In genomic region chr8:10825981-10826380, GRCm38 (mm10) we compare ENCODE assay signal across 26 mouse cellular contexts.
DNase-seq lines count a peak whose midpoint lies in the region; ATAC-seq and TF ChIP-seq lines count a peak whose summit lies in the region.
"Had no signal": no experiment of that assay in that cellular context is flagged by ENCODE, and none has a peak within 500 bp of the region (broad histone marks: within the 10 kb centered on the region; RNA-seq: fewer than 3 reads in every experiment).

No protein-coding gene starts in this region.

- no peaks in the 10 kb centered on the region for H3K9me3 ChIP-seq in embryonic facial prominence, embryonic 14.5 days (ENCODE audit: control insufficient read depth, low read length)
- no peaks in the 10 kb centered on the region for H3K9me3 ChIP-seq in embryonic facial prominence, embryonic 10.5 days
- H3K9me3 ChIP-seq in hindbrain, postnatal 0 days (ENCODE audit: low read length), result no peaks in the 10 kb centered on the region
- H3K9me3 ChIP-seq in hindbrain, embryonic 16.5 days (ENCODE audit: control insufficient read depth, low read length), result no peaks in the 10 kb centered on the region
- H3K9me3 ChIP-seq: embryonic facial prominence, embryonic 12.5 days; forebrain, embryonic 12.5 days; heart, embryonic 10.5 days; heart, embryonic 13.5 days; intestine, embryonic 15.5 days had no signal

- no peaks in the 10 kb centered on the region for H3K27me3 ChIP-seq in embryonic facial prominence, embryonic 14.5 days (replicated peaks; ENCODE audit: control insufficient read depth, insufficient read depth, low read length)
- H3K27me3 ChIP-seq in embryonic facial prominence, embryonic 10.5 days (replicated peaks; ENCODE audit: low read depth, poor library complexity, severe bottlenecking), result peaks cover 9% of the 10 kb centered on the region; the same call in 1 of the 2 replicates
- no peaks in the 10 kb centered on the region for H3K27me3 ChIP-seq in hindbrain, postnatal 0 days (ENCODE audit: insufficient read depth, low read length)
- H3K27me3 ChIP-seq in hindbrain, embryonic 16.5 days (replicated peaks; ENCODE audit: control insufficient read depth, insufficient read depth, low read length), result no peaks in the 10 kb centered on the region
- H3K27me3 ChIP-seq: embryonic facial prominence, embryonic 12.5 days; forebrain, embryonic 12.5 days; intestine, embryonic 15.5 days had no signal

- TF ChIP-seq CTCF in hindbrain, postnatal 0 days (IDR thresholded peaks at IDR 0.05; ENCODE audit: low read depth), result no peak

- ATAC-seq in embryonic facial prominence, embryonic 14.5 days (ENCODE audit: low read depth), result no peak
- ATAC-seq in hindbrain, postnatal 0 days, result peak; percentile 59; the same call in 1 of the 2 replicates
- ATAC-seq in hindbrain, embryonic 16.5 days, result no peak
- ATAC-seq: activated CD4-positive, CD25-positive, alpha-beta regulatory T cell, adult 4 months; CD4-positive, CD25-positive, alpha-beta regulatory T cell, adult 4 months; intestine, embryonic 15.5 days had no signal

- H3K27ac ChIP-seq in embryonic facial prominence, embryonic 14.5 days (replicated peaks; ENCODE audit: low read depth, low read length), result no peak overlapping the region
- H3K27ac ChIP-seq in embryonic facial prominence, embryonic 10.5 days (replicated peaks), result no peak overlapping the region
- H3K27ac ChIP-seq in hindbrain, postnatal 0 days, result no peak overlapping the region
- H3K27ac ChIP-seq in hindbrain, embryonic 16.5 days (ENCODE audit: low read depth, low read length), result no peak overlapping the region
- H3K27ac ChIP-seq: embryonic facial prominence, embryonic 12.5 days; forebrain, embryonic 12.5 days; heart, adult 2 months; heart, embryonic 10.5 days; heart, embryonic 13.5 days; hindbrain, embryonic 14.5 days; intestine, embryonic 15.5 days had no signal

- H3K36me3 ChIP-seq in embryonic facial prominence, embryonic 14.5 days (ENCODE audit: control insufficient read depth, insufficient read depth, low read length), result no peaks in the 10 kb centered on the region
- H3K36me3 ChIP-seq in embryonic facial prominence, embryonic 10.5 days (replicated peaks), result no peaks in the 10 kb centered on the region
- no peaks in the 10 kb centered on the region for H3K36me3 ChIP-seq in hindbrain, postnatal 0 days (ENCODE audit: insufficient read depth, low read length)
- H3K36me3 ChIP-seq in hindbrain, embryonic 16.5 days (ENCODE audit: control insufficient read depth, insufficient read depth, low read length), result no peaks in the 10 kb centered on the region
- H3K36me3 ChIP-seq: embryonic facial prominence, embryonic 12.5 days; forebrain, embryonic 12.5 days; heart, embryonic 10.5 days; heart, embryonic 13.5 days; intestine, embryonic 15.5 days had no signal

- H3K4me2 ChIP-seq in embryonic facial prominence, embryonic 14.5 days (ENCODE audit: low read depth, low read length), result no peak overlapping the region
- H3K4me2 ChIP-seq in hindbrain, postnatal 0 days (ENCODE audit: low read depth, low read length), result no peak overlapping the region
- H3K4me2 ChIP-seq in hindbrain, embryonic 16.5 days (ENCODE audit: low read length), result no peak overlapping the region
- H3K4me2 ChIP-seq: embryonic facial prominence, embryonic 12.5 days; forebrain, embryonic 12.5 days; heart, embryonic 13.5 days; hindbrain, embryonic 14.5 days; intestine, embryonic 15.5 days had no signal

- peak; percentile 17 for DNase-seq in embryonic facial prominence, embryonic 14.5 days (ENCODE audit: low spot score)
- no peak for DNase-seq in embryonic facial prominence, embryonic 10.5 days (ENCODE audit: low spot score)
- DNase-seq in hindbrain, postnatal 0 days (ENCODE audit: low spot score), result peak; percentile 24
- peak; percentile 67 for DNase-seq in Muller cell, postnatal 12 days (ENCODE audit: inconsistent ontology term)
- DNase-seq in retina, embryonic 14.5 days (ENCODE audit: low spot score), result peak; percentile 18
- DNase-seq in layer of hippocampus, adult 11-12 months (ENCODE audit: low spot score), result no peak
- DNase-seq: adrenal gland, adult 8-10 months; adrenal gland, postnatal 25 days; cerebellum, adult 11 months; cerebellum, adult 2 months; cerebellum, postnatal 14 days; gastrocnemius, postnatal 10 days; heart, postnatal 4 days; kidney, adult 11 months had no signal

- no peaks in the 10 kb centered on the region for H3K4me1 ChIP-seq in embryonic facial prominence, embryonic 14.5 days (ENCODE audit: control insufficient read depth, insufficient read depth, low read length)
- H3K4me1 ChIP-seq in embryonic facial prominence, embryonic 10.5 days, result peaks cover 17% of the 10 kb centered on the region
- no peaks in the 10 kb centered on the region for H3K4me1 ChIP-seq in hindbrain, postnatal 0 days (ENCODE audit: insufficient read depth, low read length)
- no peaks in the 10 kb centered on the region for H3K4me1 ChIP-seq in hindbrain, embryonic 16.5 days (ENCODE audit: control insufficient read depth, insufficient read depth, low read depth, low read length)
- H3K4me1 ChIP-seq: embryonic facial prominence, embryonic 12.5 days; forebrain, embryonic 12.5 days; heart, embryonic 13.5 days; intestine, embryonic 15.5 days had no signal

- no peak overlapping the region for H3K9ac ChIP-seq in embryonic facial prominence, embryonic 14.5 days (ENCODE audit: low read depth, low read length)
- H3K9ac ChIP-seq in hindbrain, postnatal 0 days (replicated peaks; ENCODE audit: low read length), result no peak overlapping the region
- no peak overlapping the region for H3K9ac ChIP-seq in hindbrain, embryonic 16.5 days (ENCODE audit: low read depth, low read length)
- H3K9ac ChIP-seq: embryonic facial prominence, embryonic 12.5 days; forebrain, embryonic 12.5 days; forebrain, postnatal 0 days; heart, embryonic 13.5 days; hindbrain, embryonic 14.5 days; intestine, embryonic 15.5 days had no signal

- 63% methylated on average over 4 of the region's 4 CpGs for WGBS in embryonic facial prominence, embryonic 14.5 days
- WGBS in embryonic facial prominence, embryonic 10.5 days, result 84% methylated on average over 4 of the region's 4 CpGs
- WGBS in hindbrain, postnatal 0 days, result 35% methylated on average over 4 of the region's 4 CpGs
- 42% methylated on average over 4 of the region's 4 CpGs for WGBS in hindbrain, embryonic 16.5 days

- H3K4me3 ChIP-seq in embryonic facial prominence, embryonic 14.5 days (ENCODE audit: low read depth, low read length), result no peak overlapping the region
- H3K4me3 ChIP-seq in embryonic facial prominence, embryonic 10.5 days, result no peak overlapping the region
- no peak overlapping the region for H3K4me3 ChIP-seq in hindbrain, postnatal 0 days (ENCODE audit: low read length)
- no peak overlapping the region for H3K4me3 ChIP-seq in hindbrain, embryonic 16.5 days (ENCODE audit: low read length)
- H3K4me3 ChIP-seq: embryonic facial prominence, embryonic 12.5 days; erythroblast, embryonic 14.5 days; forebrain, embryonic 12.5 days; heart, adult 2 months; heart, embryonic 10.5 days; heart, embryonic 13.5 days; intestine, embryonic 15.5 days had no signal

Comparison
In these comparisons a context has a peak if more than half of its experiments do, and no peak if none do; other contexts are left out.
1. DNase-seq: peak in embryonic facial prominence, embryonic 14.5 days (single experiment), hindbrain, postnatal 0 days (single experiment), Muller cell, postnatal 12 days (single experiment) and retina, embryonic 14.5 days (single experiment); none in embryonic facial prominence, embryonic 10.5 days (single experiment) and layer of hippocampus, adult 11-12 months (single experiment).